Mouse (Mus musculus) liver, embryonic 14.5 days (tissue): ENCODE measurements around the gene Gdpd2. TPM values are rescaled to one million over a fixed set of nuclear protein-coding genes. Genes with fewer than 3 reads are reported as not detected.

Experiments
- ATAC-seq: fragments of 200-750 bp; cut with Nextera tagmentation; 2 replicates; pipeline ENCODE4 v1.8.0; 2017; ENCODE audit warnings: moderate number of reproducible peaks, mild to moderate bottlenecking, moderate library complexity; ENCODE audit not compliant: insufficient read depth
- DNase-seq, 3 experiments: peaks; one replicate each; pipeline ENCODE4 v3.0.0-alpha.2; 2012 to 2013; ENCODE audit warnings: low read depth in 3 of 3, low spot score in 3 of 3
- H3K27ac ChIP-seq: fragments of 300-500 bp; sonication (generic); 2 replicates; pipeline ENCODE4 v1.5.1; 2014; ENCODE audit warnings: moderate library complexity, mild to moderate bottlenecking, control low read depth, inconsistent platforms
- H3K27me3 ChIP-seq: fragments of 300-500 bp; sonication (generic); 2 replicates; pipeline ENCODE4 v1.6.1; 2014; ENCODE audit warnings: mild to moderate bottlenecking, low read length, moderate library complexity; ENCODE audit not compliant: control insufficient read depth, insufficient read depth
- H3K36me3 ChIP-seq: fragments of 300-500 bp; sonication (generic); replicated peaks from 2 replicates; pipeline ENCODE4 v1.6.1; 2014; ENCODE audit warnings: low read depth; ENCODE audit not compliant: control insufficient read depth, insufficient read depth
- H3K4me1 ChIP-seq, 2 experiments: fragments of 200-500 bp in 1 of 2; fragments of 300-500 bp in 1 of 2; sonication (generic) in 1 of 2; replicated peaks; 2 replicates each; pipeline ENCODE4 v1.6.1; 2012 to 2014; ENCODE audit warnings: antibody characterized with exemption in 1 of 2, inconsistent platforms in 1 of 2, low read length in 1 of 2; ENCODE audit not compliant: control insufficient read depth in 2 of 2, insufficient read depth in 2 of 2
- H3K4me2 ChIP-seq: fragments of 300-500 bp; sonication (generic); 2 replicates; pipeline ENCODE4 v1.6.1; 2014; ENCODE audit warnings: low read depth, mild to moderate bottlenecking, control low read depth, moderate library complexity
- H3K4me3 ChIP-seq, 2 experiments: fragments of 200-500 bp in 1 of 2; fragments of 300-500 bp in 1 of 2; sonication (generic) in 1 of 2; 2 replicates each; pipeline ENCODE4 v1.5.1; 2012 to 2014; ENCODE audit warnings: low read depth in 2 of 2, low read length in 2 of 2, mild to moderate bottlenecking in 2 of 2, control low read depth in 1 of 2, inconsistent platforms in 1 of 2, moderate library complexity in 1 of 2; ENCODE audit not compliant: insufficient read depth in 1 of 2
- H3K9ac ChIP-seq: fragments of 300-500 bp; sonication (generic); replicated peaks from 2 replicates; pipeline ENCODE4 v1.6.1; 2014; ENCODE audit warnings: mild to moderate bottlenecking, control low read depth, moderate library complexity
- H3K9me3 ChIP-seq: fragments of 300-500 bp; sonication (generic); 2 replicates; pipeline ENCODE4 v1.6.1; 2016; ENCODE audit warnings: low read length, mixed read lengths; ENCODE audit not compliant: control insufficient read depth
- CTCF ChIP-seq: IDR thresholded peaks from 2 replicates; pipeline ENCODE4 v1.5.1; 2016; ENCODE audit warnings: antibody characterized with exemption, low read depth, control low read depth
- EP300 ChIP-seq: IDR thresholded peaks from 2 replicates; pipeline ENCODE4 v1.6.1; 2016; ENCODE audit warnings: antibody characterized with exemption, low read depth
- WGBS: fragments of 180-500 bp; shearing (Covaris S2); extraction: QIAGEN DNeasy Blood & Tissue Kit; methylation state at CpG from one replicate; pipeline ENCODE4 v1.1.7; 2014; ENCODE audit not compliant: insufficient replicate concordance; 5-methylcytosine and 5-hydroxymethylcytosine counted together
- polyA plus RNA-seq, 2 experiments: library from polyadenylated mRNA; depleted of rRNA in 1 of 2; stranded (reverse) in 1 of 2; unstranded in 1 of 2; fragments of >200 nt; fragmentation: Nextera tagmentation in 1 of 2; extraction: Ambion mirVana in 1 of 2; gene quantifications; 2 replicates each; pipeline versions ENCODE4 v1.2.1 to v1.2.3; 2012 to 2014

The Gdpd2 gene
- polyA plus RNA-seq, 2 experiments: 0.04 to 0.17 TPM

DNA sequence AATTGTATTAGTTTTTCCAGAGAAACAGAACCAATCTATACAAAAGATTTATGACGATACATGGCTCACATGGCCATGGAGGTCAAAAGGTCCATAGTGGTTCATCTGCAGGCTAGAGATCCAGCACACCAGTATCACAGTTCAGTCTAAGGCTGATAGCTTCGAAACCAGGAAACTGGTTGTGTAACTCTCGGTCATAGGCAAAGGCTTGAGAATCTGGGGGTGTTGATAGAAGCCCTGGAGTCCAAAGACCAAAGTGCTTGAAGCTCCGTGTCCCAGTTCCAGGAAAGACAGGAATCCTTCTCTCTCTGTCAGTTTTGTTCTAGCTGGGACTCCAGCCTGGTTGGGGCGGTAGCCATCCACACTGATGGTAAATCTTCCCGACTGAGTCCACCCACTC, 21.6 kb upstream of the Gdpd2 start:
- no peak overlapping the region for H3K9ac ChIP-seq
- peaks cover 30% of the 10 kb centered on the region for H3K36me3 ChIP-seq
- WGBS: 77% methylated on average over 6 of the region's 6 CpGs
- H3K27me3 ChIP-seq: no peaks in the 10 kb centered on the region
- no peak for TF ChIP-seq EP300
- TF ChIP-seq CTCF: no peak
- no peak for DNase-seq
- H3K4me3 ChIP-seq: no peak overlapping the region
- H3K4me1 ChIP-seq: no peaks in the 10 kb centered on the region
- H3K9me3 ChIP-seq: no peaks in the 10 kb centered on the region
- no peak overlapping the region for H3K27ac ChIP-seq
- ATAC-seq: no peak
- H3K4me2 ChIP-seq: no peak overlapping the region

DNA sequence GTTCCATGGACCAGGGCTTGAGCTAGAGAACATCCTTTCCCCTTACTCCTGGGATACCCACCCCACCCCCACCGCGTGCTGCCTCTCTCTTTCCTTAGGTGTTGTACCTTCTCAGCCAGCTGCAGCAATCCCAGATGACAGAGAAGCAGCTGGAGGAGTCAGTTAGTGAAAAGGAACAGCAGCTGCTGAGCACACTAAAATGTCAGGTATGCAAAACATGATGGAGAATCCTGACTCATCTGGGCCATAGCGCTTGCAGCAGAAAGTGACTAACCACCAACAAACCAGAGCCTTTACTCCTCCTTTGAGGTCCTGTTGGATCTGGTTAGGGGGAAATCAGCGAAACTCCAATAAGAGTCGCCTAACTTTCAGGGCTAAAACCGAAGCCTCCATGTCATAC, 13.5 kb upstream of the Gdpd2 start:
- peaks cover 66% of the 10 kb centered on the region for H3K36me3 ChIP-seq
- no peak overlapping the region for H3K4me3 ChIP-seq
- H3K4me2 ChIP-seq: no peak overlapping the region
- H3K27ac ChIP-seq: no peak overlapping the region
- H3K27me3 ChIP-seq: no peaks in the 10 kb centered on the region
- ATAC-seq (no peak), DNase-seq (no peak)
- H3K9me3 ChIP-seq: no peaks in the 10 kb centered on the region
- no peak overlapping the region for H3K9ac ChIP-seq
- H3K4me1 ChIP-seq: no peaks in the 10 kb centered on the region
- TF ChIP-seq EP300 (no peak), CTCF (no peak)
- whole genome bisulfite sequencing: 92% methylated on average over 6 of the region's 6 CpGs

DNA sequence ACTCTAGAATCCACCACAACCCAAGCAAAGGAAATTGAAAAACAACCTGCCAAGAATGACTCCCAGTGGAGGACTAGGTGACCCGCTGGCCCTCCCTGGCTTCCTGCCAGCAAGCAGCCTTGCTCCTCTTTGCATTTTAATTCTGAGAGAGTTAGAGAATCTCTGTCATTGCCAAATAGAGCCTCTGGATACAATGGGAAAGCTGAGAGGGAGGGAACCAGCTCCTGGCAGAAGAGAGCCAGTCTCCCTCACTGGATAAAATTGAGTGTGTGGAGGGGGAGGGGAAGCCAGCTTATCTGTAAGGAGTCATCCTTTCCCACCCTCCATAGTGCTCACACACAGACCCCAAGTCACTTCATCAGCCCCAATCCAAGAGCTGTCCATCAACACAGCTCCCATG, 726 bp upstream of the Gdpd2 start:
- Histone ChIP-seq H3K36me3 (peaks cover 25% of the 10 kb centered on the region), H3K27ac (no peak overlapping the region), H3K4me2 (no peak overlapping the region), H3K4me1 (no peaks in the 10 kb centered on the region), H3K4me3 (no peak overlapping the region), H3K9me3 (no peaks in the 10 kb centered on the region), H3K27me3 (no peaks in the 10 kb centered on the region), H3K9ac (no peak overlapping the region)
- WGBS: 53% methylated on average over 1 of the region's 1 CpGs
- DNase-seq (no peak), ATAC-seq (no peak)
- TF ChIP-seq CTCF (no peak), EP300 (no peak)

DNA sequence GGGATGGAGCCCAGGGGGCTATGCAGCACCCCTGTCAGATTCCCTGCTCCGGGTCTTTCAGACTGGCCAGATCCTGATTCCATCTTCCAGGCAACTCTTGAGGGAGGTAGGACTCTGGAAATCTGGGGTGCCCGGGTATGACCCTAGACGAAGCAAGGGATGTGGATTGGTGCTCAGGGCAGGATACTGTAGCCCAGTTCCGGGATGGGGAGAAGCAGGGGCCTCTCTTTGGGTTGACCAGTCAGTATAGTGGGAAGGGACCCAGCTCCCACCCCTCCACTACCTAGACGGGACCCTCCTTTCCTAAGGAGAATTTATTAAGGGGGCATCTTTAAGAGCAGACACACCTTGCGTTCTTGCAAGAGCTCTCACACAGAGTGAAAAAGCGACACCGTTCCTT, 593 bp downstream of the Gdpd2 start:
- H3K36me3 ChIP-seq: peaks cover 18% of the 10 kb centered on the region
- DNase-seq (no peak), ATAC-seq (no peak)
- H3K9me3 ChIP-seq: no peaks in the 10 kb centered on the region
- H3K9ac ChIP-seq: no peak overlapping the region
- H3K4me3 ChIP-seq: no peak overlapping the region
- 27% methylated on average over 8 of the region's 8 CpGs for WGBS
- no peaks in the 10 kb centered on the region for H3K4me1 ChIP-seq
- H3K27ac ChIP-seq: no peak overlapping the region
- no peaks in the 10 kb centered on the region for H3K27me3 ChIP-seq
- TF ChIP-seq CTCF (no peak), EP300 (no peak)
- no peak overlapping the region for H3K4me2 ChIP-seq

DNA sequence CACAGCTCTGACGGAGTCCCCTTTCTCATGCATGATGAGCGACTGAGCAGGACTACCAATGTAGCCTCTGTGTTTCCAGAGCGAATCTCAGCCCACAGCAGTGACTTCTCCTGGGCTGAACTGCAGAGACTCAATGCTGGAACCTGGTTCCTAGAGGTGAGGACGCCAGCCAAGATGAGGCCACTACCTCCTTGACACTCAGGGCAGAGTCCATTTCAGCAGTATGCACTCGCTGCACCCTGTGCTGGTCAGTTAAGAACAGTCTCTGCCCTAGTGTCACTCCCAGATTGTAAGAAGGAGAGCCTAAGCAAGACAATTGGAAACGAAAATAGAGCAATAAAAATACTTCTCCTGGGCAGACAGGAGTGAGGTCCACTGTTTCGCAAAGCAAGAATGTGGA, 4.7 kb downstream of the Gdpd2 start:
- no peak overlapping the region for H3K27ac ChIP-seq
- 53% methylated on average over 7 of the region's 7 CpGs for WGBS
- no peak for DNase-seq

More for the DNA sequence above, 4.7 kb downstream of the Gdpd2 start:
- Histone ChIP-seq H3K4me3 (no peak overlapping the region), H3K4me2 (no peak overlapping the region), H3K9me3 (no peaks in the 10 kb centered on the region), H3K27me3 (no peaks in the 10 kb centered on the region; the same call in 1 of the 2 replicates), H3K4me1 (no peaks in the 10 kb centered on the region), H3K36me3 (no peaks in the 10 kb centered on the region), H3K9ac (no peak overlapping the region)
- TF ChIP-seq CTCF: no peak
- ATAC-seq: no peak
